Mouse (Mus musculus) liver, adult 2 months (tissue): ENCODE results near the gene Mettl26.

Experiments
- CTCF ChIP-seq: fragments of 200-500 bp; IDR thresholded peaks from 2 replicates; pipeline ENCODE4 v1.5.1; 2011; ENCODE audit warnings: low read depth, low read length, control low read depth
- POLR2A ChIP-seq: fragments of 200-500 bp; IDR thresholded peaks from 2 replicates; pipeline ENCODE4 v1.6.1; 2011; ENCODE audit warnings: low read length, control low read depth; ENCODE audit not compliant: insufficient read depth; ENCODE audit errors: extremely low read depth

DNA sequence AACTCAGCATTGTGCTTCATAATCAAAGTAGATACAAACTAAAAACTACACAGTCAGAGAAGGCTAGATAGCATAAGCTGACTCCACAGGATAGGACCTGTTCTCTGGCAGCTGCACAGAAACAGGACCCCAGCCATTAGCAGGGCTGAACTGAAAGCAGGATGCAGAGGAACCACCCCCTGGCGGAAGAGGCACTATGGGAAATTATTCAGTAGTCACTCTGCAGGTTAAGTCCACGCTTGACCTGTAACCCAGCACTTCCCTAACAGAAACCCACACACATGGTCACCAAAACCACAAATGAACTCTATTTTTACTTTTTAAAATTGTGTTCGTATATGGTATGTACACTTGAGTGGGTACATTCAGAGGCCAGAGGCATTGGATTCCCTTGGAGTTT lies 28.2 kb downstream of the Mettl26 start:
- TF ChIP-seq POLR2A (no peak), CTCF (no peak)
